Mouse (Mus musculus): ENCODE results near the gene Washc4.

DNA sequence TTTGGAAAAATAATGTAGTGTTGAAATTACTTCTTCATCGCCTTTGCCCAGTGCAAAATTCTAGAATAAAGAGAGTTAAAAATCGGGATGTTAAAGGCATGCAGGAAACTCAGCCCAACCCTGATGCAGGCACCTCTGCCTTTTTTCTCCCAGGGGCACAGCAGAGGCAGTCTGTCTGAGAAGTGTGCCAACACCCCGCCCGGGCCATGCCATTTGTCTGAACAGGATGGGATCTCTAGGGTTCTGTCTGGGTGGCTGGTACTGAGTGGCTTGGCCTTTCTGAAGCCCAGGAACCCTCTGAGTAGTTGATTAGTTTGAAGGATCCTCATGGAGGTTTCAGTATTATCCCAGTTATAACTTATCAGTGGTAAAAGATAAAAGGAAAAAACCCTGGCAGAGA lies 84.7 kb downstream of the Washc4 start:
- TF ChIP-seq CTCF (conservative IDR thresholded peaks at IDR 0.05; ENCODE audit: low read length) (no peak), POU5F1 (IDR thresholded peaks at IDR 0.05; ENCODE audit: borderline replicate concordance, low read length) (no peak), NANOG (IDR thresholded peaks at IDR 0.05; ENCODE audit: borderline replicate concordance, low read length) (no peak)

Data from E14TG2a.4 (cell line).